Mouse (Mus musculus): ENCODE data around the gene Frmpd4.

DNA sequence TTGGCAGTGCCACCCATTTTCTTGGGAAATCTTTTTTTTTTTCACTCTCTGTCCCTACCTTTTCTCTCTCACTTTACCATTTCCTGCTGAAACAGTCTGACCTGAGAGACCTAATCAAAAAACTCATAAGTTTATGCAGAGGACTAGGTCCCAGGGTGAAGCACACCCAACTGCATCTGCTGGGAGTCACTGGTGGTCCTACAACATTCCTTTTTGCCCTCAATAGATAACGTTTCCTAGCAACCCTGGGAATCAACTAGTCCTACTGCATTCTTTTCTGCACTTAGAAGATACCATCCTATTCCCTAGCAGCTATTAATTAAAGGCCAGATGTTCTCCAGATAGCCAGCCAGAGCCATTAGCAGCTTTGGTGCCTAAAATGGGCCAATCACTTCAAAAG, 71.8 kb downstream of the Frmpd4 start:
- TF ChIP-seq POLR2A (IDR thresholded peaks at IDR 0.05; ENCODE audit: low read depth, low read length) (no peak), CTCF (IDR thresholded peaks at IDR 0.05; ENCODE audit: extremely low read depth, insufficient read depth, insufficient read length, insufficient replicate concordance) (no peak)
